Mouse (Mus musculus) liver, embryonic 15.5 days (tissue): ENCODE data around the gene 1700028K03Rik. TPM values are rescaled to one million over a fixed set of nuclear protein-coding genes. Genes with fewer than 3 reads are reported as not detected.

Source experiments
- ATAC-seq: fragments of 200-750 bp; cut with Nextera tagmentation; 2 replicates; pipeline ENCODE4 v1.8.0; 2017; ENCODE audit warnings: moderate number of reproducible peaks, mild to moderate bottlenecking, moderate library complexity; ENCODE audit not compliant: insufficient read depth
- H3K27ac ChIP-seq: fragments of 300-500 bp; sonication (generic); replicated peaks from 2 replicates; pipeline ENCODE4 v1.5.1; 2015; ENCODE audit warnings: mild to moderate bottlenecking, inconsistent platforms
- H3K27me3 ChIP-seq: fragments of 300-500 bp; sonication (generic); 2 replicates; pipeline ENCODE4 v1.6.1; 2015; ENCODE audit warnings: mild to moderate bottlenecking, inconsistent platforms
- H3K36me3 ChIP-seq: fragments of 300-500 bp; sonication (generic); replicated peaks from 2 replicates; pipeline ENCODE4 v1.6.1; 2015; ENCODE audit warnings: moderate library complexity, mild to moderate bottlenecking, inconsistent platforms
- H3K4me1 ChIP-seq: fragments of 300-500 bp; sonication (generic); replicated peaks from 2 replicates; pipeline ENCODE4 v1.6.1; 2015; ENCODE audit warnings: inconsistent platforms
- H3K4me2 ChIP-seq: fragments of 300-500 bp; sonication (generic); 2 replicates; pipeline ENCODE4 v1.6.1; 2015; ENCODE audit warnings: moderate library complexity, mild to moderate bottlenecking, inconsistent platforms
- H3K4me3 ChIP-seq: fragments of 300-500 bp; sonication (generic); replicated peaks from 2 replicates; pipeline ENCODE4 v1.5.1; 2015; ENCODE audit warnings: mild to moderate bottlenecking, inconsistent platforms
- H3K9ac ChIP-seq: fragments of 300-500 bp; sonication (generic); 2 replicates; pipeline ENCODE4 v1.6.1; 2015; ENCODE audit warnings: moderate library complexity, mild to moderate bottlenecking, inconsistent platforms
- H3K9me3 ChIP-seq: fragments of 300-500 bp; sonication (generic); replicated peaks from 2 replicates; pipeline ENCODE4 v1.6.1; 2016; ENCODE audit warnings: inconsistent platforms
- WGBS: fragments of 180-500 bp; shearing (Covaris S2); methylation state at CpG from one replicate; pipeline ENCODE4 v1.1.7; 2015; ENCODE audit warnings: mixed read lengths; ENCODE audit not compliant: insufficient replicate concordance; 5-methylcytosine and 5-hydroxymethylcytosine counted together
- polyA plus RNA-seq: library from polyadenylated mRNA; unstranded; fragments of >200 nt; fragmentation: Nextera tagmentation; extraction: Ambion mirVana; gene quantifications from 2 replicates; pipeline ENCODE4 v1.2.1, GENCODE M21; 2015

Gene 1700028K03Rik
- polyA plus RNA-seq, 1 experiment from 2014 or later = not detected

DNA sequence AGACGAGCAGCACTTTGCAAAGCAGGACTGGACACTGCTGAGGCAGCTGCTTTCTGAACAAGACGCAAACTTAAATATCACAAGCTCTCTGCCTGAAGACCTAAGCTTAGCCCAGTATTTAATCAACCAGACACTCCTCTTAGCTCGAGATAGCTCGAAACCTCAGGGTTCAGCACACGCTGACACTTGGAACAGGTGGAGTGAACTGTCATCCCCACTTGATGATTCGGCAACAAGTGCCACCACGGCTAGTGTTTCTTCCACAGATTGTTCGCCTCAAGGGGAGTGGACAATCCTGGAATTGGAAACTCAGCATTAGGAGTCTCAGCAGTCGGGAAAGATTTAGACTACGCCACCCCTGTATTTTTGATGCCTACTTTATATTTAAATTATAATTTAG lies 24.0 kb upstream of the 1700028K03Rik start:
- no peak overlapping the region for H3K27ac ChIP-seq
- no peaks in the 10 kb centered on the region for H3K27me3 ChIP-seq
- H3K4me1 ChIP-seq = 0 out of 2 replicates have a peak, but pooled peaks cover 3% of the 10 kb centered on the region
- H3K9ac ChIP-seq = no peak overlapping the region
- H3K4me2 ChIP-seq = no peak overlapping the region
- no peak for ATAC-seq
- 72% methylated on average over 10 of the region's 10 CpGs for WGBS
- no peaks in the 10 kb centered on the region for H3K36me3 ChIP-seq
- H3K9me3 ChIP-seq = no peaks in the 10 kb centered on the region
- no peak overlapping the region for H3K4me3 ChIP-seq

DNA sequence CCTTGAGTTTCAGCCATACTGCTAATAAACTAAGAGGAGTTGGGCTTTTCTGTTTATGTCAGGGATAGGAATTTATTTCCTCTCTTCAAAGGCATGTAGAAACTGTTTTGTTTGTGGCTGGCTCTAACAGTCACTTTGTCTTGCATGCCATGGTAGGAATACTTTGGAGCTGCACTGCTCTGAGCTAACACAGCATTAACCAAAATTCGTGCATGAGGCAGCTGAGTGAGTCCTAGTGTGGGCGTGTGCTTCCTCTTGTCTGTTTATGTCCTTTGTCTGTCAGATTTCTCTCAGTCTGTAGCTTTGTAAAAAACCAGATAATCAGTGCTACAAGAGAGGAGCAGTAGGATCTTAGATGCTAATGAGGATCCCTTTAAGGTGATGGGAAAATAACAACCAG lies 23.2 kb upstream of the 1700028K03Rik start:
- H3K36me3 ChIP-seq = no peaks in the 10 kb centered on the region
- no peaks in the 10 kb centered on the region for H3K27me3 ChIP-seq
- no peak overlapping the region for H3K4me3 ChIP-seq
- H3K9ac ChIP-seq = no peak overlapping the region
- no peaks in the 10 kb centered on the region for H3K9me3 ChIP-seq
- H3K4me1 ChIP-seq = 0 out of 2 replicates have a peak, but pooled peaks cover 7% of the 10 kb centered on the region
- no peak for ATAC-seq
- WGBS = 37% methylated on average over 2 of the region's 2 CpGs
- no peak overlapping the region for H3K27ac ChIP-seq
- H3K4me2 ChIP-seq = no peak overlapping the region

DNA sequence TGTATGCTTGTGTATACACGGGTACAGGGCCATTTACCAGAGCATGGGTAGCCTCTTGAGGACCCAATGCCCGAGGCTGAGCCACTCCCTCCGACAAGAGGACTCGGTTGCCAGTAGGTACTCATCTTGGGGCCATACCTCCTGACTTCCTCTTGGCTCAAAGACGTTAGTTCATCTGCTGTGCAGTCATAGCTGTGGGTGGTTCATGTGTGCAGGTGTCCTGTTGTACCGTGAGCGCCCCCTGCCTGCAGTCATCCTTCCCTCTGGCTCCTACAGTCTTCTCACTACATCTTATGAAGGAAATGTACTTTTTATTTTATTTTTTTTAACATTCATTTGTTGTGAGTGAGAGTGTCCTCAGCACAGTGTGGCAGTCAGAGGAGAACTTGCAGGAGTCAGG lies 20.9 kb upstream of the 1700028K03Rik start:
- Histone ChIP-seq H3K4me1 (0 out of 2 replicates have a peak, but pooled peaks cover 7% of the 10 kb centered on the region), H3K9me3 (no peaks in the 10 kb centered on the region), H3K27ac (no peak overlapping the region), H3K27me3 (no peaks in the 10 kb centered on the region), H3K36me3 (no peaks in the 10 kb centered on the region), H3K9ac (no peak overlapping the region), H3K4me2 (no peak overlapping the region), H3K4me3 (no peak overlapping the region)
- ATAC-seq = no peak; the same call in 1 of the 2 replicates
- 25% methylated on average over 7 of the region's 7 CpGs for WGBS

DNA sequence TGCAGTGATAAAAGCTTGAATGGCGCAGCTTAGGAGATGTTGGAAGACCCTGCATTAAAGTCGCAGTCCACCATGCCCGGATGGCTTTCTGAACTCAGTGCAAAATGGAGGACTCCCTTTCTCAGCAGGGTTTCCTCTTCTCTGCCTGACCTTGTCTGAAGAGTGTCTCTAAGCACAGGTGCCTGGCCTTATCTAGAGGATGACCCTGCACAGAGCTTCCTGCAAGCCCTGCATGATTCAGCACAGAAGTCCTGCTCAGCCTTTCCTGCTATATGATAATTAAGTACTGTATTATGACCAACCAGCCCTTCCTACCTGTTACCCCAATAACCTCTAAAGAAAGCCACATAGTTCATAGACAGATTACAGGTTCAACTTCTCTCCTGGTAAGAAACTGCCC lies 19.1 kb upstream of the 1700028K03Rik start:
- Histone ChIP-seq H3K27ac (no peak overlapping the region), H3K4me2 (no peak overlapping the region), H3K27me3 (no peaks in the 10 kb centered on the region), H3K4me3 (no peak overlapping the region), H3K9me3 (no peaks in the 10 kb centered on the region), H3K9ac (no peak overlapping the region), H3K36me3 (no peaks in the 10 kb centered on the region), H3K4me1 (0 out of 2 replicates have a peak, but pooled peaks cover 7% of the 10 kb centered on the region)
- 71% methylated on average over 3 of the region's 3 CpGs for WGBS
- ATAC-seq = no peak

DNA sequence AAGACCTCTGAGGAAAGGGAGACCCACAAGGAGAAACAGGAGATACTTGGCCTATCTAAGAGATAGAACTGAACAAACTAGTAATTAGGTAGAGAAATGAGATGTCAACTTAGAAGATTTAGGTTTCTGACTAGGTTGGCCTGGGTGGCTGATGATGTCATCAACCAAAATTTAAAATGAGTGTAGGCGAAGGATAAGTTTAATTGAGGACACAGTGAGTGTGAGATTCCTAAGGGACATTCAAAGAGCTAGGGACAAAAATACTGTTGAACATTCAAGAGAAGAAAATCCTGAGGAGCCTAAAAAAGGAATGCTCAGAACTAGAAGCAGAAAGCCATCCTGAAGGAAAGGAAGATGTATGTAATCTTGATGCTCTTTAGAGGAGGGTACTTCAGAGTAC lies 18.4 kb upstream of the 1700028K03Rik start:
- H3K27ac ChIP-seq = no peak overlapping the region
- no peak overlapping the region for H3K4me2 ChIP-seq
- H3K4me3 ChIP-seq = no peak overlapping the region
- no peaks in the 10 kb centered on the region for H3K27me3 ChIP-seq
- WGBS = 69% methylated on average over 1 of the region's 1 CpGs
- H3K9ac ChIP-seq = no peak overlapping the region
- no peaks in the 10 kb centered on the region for H3K36me3 ChIP-seq
- ATAC-seq = no peak
- H3K9me3 ChIP-seq = no peaks in the 10 kb centered on the region
- 0 out of 2 replicates have a peak, but pooled peaks cover 7% of the 10 kb centered on the region for H3K4me1 ChIP-seq

DNA sequence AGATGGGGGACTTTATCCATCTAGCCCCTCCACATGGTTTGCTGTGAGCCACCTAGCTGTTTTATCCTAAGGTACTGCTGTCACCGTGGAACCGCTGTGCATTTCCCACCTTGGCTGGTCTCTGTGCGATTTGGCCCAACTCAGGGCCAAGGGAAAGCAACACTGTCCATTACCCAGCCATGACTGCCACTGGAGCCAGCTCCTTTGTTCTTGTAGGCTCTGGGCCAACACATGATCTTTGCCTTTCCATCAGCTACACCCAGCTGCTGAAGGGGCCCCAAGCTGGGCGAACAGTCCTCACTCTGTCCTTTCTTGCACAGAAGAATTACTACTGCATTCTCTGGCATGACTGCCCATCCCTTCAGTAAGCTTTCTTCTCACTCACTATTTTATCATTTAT lies 15.9 kb upstream of the 1700028K03Rik start:
- no peak overlapping the region for H3K9ac ChIP-seq
- H3K4me2 ChIP-seq = no peak overlapping the region
- no peak overlapping the region for H3K27ac ChIP-seq
- no peak overlapping the region for H3K4me3 ChIP-seq
- no peaks in the 10 kb centered on the region for H3K36me3 ChIP-seq
- H3K4me1 ChIP-seq = 0 out of 2 replicates have a peak, but pooled peaks cover 7% of the 10 kb centered on the region
- H3K9me3 ChIP-seq = no peaks in the 10 kb centered on the region
- no peak for ATAC-seq
- no peaks in the 10 kb centered on the region for H3K27me3 ChIP-seq
- WGBS = 77% methylated on average over 4 of the region's 4 CpGs

DNA sequence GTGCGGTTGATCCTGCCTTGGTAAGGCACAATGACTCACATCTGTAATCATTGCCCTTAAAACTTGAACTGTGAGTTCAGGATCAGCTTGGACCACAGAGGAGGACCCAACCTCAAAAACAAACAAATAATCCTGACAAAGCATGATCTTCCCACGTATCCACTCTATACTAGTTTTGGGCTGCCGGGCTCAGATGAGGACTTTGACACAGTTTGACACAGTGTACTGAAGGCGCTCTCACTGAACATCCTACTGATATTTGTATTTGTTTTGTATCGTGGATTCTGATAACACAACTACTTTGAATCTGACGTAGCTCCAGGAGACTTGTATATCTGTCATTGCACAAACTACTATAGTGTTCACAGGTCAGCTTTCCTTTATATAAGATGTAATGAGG lies 13.1 kb upstream of the 1700028K03Rik start:
- H3K4me1 ChIP-seq = no peaks in the 10 kb centered on the region
- H3K4me3 ChIP-seq = no peak overlapping the region
- no peaks in the 10 kb centered on the region for H3K36me3 ChIP-seq
- WGBS = 65% methylated on average over 6 of the region's 6 CpGs
- no peak overlapping the region for H3K27ac ChIP-seq
- H3K27me3 ChIP-seq = no peaks in the 10 kb centered on the region
- H3K4me2 ChIP-seq = no peak overlapping the region
- no peaks in the 10 kb centered on the region for H3K9me3 ChIP-seq
- ATAC-seq = no peak
- no peak overlapping the region for H3K9ac ChIP-seq

DNA sequence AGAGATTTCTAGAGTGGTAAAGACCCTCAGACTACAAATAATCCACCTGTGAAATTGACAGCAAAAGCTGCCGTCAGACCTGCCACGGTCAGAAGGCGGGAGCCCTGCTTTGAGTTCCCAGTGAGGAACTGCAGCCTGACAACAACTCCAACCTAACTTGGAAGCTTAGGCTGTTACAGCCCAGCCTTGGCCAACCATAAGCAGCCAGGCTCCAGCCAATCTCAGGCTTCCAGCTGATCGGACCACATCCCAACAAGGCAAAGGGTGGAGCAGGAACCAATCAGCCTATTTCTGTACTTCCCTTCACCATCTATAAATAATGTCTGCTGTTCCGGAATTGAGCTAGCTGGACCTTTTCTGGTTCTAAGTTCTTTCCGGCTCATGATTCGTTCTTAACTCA lies 12.6 kb upstream of the 1700028K03Rik start:
- H3K4me3 ChIP-seq = no peak overlapping the region
- no peak overlapping the region for H3K4me2 ChIP-seq
- no peaks in the 10 kb centered on the region for H3K27me3 ChIP-seq
- H3K36me3 ChIP-seq = no peaks in the 10 kb centered on the region
- no peaks in the 10 kb centered on the region for H3K9me3 ChIP-seq
- no peak overlapping the region for H3K27ac ChIP-seq
- no peak for ATAC-seq
- no peaks in the 10 kb centered on the region for H3K4me1 ChIP-seq
- WGBS = 43% methylated on average over 7 of the region's 7 CpGs
- no peak overlapping the region for H3K9ac ChIP-seq

DNA sequence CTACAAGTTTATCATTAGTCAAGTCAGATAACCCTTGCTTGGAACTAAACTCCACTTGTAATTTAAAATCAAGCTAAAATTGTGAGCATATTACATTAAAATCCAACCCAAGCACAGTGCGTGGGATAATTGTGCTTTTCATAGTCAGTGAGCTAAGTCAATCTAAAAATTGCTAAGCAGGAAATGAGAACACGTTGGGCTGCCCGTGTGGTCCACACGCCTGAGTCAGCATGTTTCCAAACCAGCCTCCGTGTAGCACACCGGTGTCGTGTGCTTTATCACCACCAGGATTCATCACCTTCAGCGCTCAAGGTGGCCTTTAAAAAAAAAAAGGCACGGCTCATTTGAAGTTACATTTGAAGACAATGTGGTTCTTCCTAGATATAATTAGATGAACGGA lies 10.2 kb upstream of the 1700028K03Rik start:
- Histone ChIP-seq H3K9me3 (no peaks in the 10 kb centered on the region), H3K27me3 (no peaks in the 10 kb centered on the region), H3K9ac (no peak overlapping the region), H3K4me3 (no peak overlapping the region), H3K4me2 (no peak overlapping the region), H3K27ac (no peak overlapping the region), H3K36me3 (no peaks in the 10 kb centered on the region), H3K4me1 (no peaks in the 10 kb centered on the region)
- WGBS = 42% methylated on average over 10 of the region's 10 CpGs
- no peak for ATAC-seq

DNA sequence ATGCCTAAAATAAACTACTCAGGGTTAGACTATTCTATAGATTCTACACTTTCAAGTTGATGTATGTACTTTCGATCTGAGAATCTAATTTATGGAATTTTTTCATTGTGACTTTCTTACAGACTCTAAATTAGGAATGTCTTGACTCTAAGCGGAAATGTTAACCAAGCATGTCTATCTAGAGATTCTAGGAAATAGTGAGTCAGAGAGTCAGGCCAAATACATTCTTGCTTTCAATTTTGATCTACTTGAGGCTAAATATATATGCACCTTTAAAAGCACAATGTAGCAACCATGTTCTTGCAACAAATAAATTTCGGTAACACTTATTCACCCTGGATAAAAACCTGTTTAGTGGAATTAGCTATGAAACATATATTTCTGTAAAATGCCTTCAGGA lies 5.7 kb upstream of the 1700028K03Rik start:
- no peaks in the 10 kb centered on the region for H3K9me3 ChIP-seq
- no peak overlapping the region for H3K4me2 ChIP-seq
- H3K9ac ChIP-seq = no peak overlapping the region
- H3K27me3 ChIP-seq = no peaks in the 10 kb centered on the region
- no peak overlapping the region for H3K4me3 ChIP-seq
- no peak overlapping the region for H3K27ac ChIP-seq
- peaks cover 4% of the 10 kb centered on the region for H3K4me1 ChIP-seq
- WGBS = 69% methylated on average over 3 of the region's 3 CpGs
- no peaks in the 10 kb centered on the region for H3K36me3 ChIP-seq
- no peak for ATAC-seq

DNA sequence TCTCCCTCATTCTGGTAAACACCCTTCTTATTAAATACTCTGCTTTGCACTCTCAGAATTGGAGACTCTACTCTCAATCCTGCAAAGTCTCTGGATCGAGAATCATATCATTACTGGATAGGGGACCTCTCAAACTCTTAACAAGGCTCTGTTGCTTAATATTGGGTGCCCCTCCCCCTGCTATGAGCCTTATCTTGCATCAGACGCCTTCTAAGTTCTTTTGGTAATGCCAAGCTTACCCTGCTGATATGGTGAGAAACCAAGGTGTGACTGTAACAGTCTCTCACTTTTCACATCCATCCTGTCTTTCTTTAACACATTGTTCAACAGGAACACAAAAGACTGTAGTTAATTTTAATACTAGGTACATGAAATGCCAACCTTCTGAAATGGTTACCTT lies 919 bp upstream of the 1700028K03Rik start:
- WGBS = 20% methylated on average over 2 of the region's 2 CpGs
- no peaks in the 10 kb centered on the region for H3K27me3 ChIP-seq
- H3K36me3 ChIP-seq = no peaks in the 10 kb centered on the region
- ATAC-seq = no peak
- H3K27ac ChIP-seq = no peak overlapping the region
- no peak overlapping the region for H3K9ac ChIP-seq
- H3K4me1 ChIP-seq = peaks cover 12% of the 10 kb centered on the region
- no peaks in the 10 kb centered on the region for H3K9me3 ChIP-seq
- H3K4me2 ChIP-seq = no peak overlapping the region
- no peak overlapping the region for H3K4me3 ChIP-seq

DNA sequence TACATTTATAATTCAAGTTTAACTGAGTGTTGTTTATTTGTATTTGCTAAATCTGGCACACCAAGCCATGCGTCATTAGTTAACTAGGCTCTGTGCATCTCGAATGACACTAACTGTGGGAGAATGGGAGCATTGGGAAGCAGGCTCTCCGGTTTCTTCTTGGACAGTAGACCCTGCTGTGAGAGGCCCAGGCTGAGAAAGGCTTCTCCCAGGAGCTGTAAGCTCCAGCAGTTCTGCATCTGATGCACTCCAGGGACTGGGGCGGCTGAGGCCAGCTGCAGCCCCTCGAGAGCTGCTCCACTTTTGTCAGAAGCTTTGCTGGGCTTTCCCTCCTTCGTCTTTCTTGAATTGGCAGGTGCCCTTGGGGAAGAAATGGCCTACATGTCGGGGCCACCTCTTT lies 7.2 kb downstream of the 1700028K03Rik start:
- no peak for ATAC-seq
- no peak overlapping the region for H3K4me2 ChIP-seq
- no peak overlapping the region for H3K27ac ChIP-seq
- H3K4me3 ChIP-seq = no peak overlapping the region
- WGBS = 56% methylated on average over 7 of the region's 7 CpGs
- H3K9ac ChIP-seq = no peak overlapping the region
- peaks cover 2% of the 10 kb centered on the region for H3K4me1 ChIP-seq
- H3K36me3 ChIP-seq = no peaks in the 10 kb centered on the region
- peaks cover 19% of the 10 kb centered on the region for H3K27me3 ChIP-seq
- no peaks in the 10 kb centered on the region for H3K9me3 ChIP-seq
